Mouse (Mus musculus) lung, postnatal 25 days (tissue): ENCODE measurements around the gene Arhgap31.
A peak's percentile ranks its signal among the peaks of the same experiment; 100 is the strongest.
"Not testable (repeated sequence)": the region's sequence is repeated elsewhere in the genome, so short reads cannot be mapped to it uniquely, and the experiment has no call there.

Experiments used
- DNase-seq: peaks from one replicate; pipeline ENCODE4 v3.0.0; 2022; ENCODE audit warnings: low spot score

Gene Arhgap31

GRCm38 (mm10) chr16:38728576-38729132, 15.6 kb upstream of the Arhgap31 start:
- no peak for DNase-seq

- peak; percentile 61 for DNase-seq
These were observed 11.9 kb upstream of the Arhgap31 start for GRCm38 (mm10) chr16:38724974-38725373.

- DNase-seq = no peak
These were observed 11.2 kb upstream of the Arhgap31 start for GRCm38 (mm10) chr16:38724256-38724655.

GRCm38 (mm10) chr16:38721377-38721776, 8.3 kb upstream of the Arhgap31 start:
- DNase-seq = no peak

GRCm38 (mm10) chr16:38714259-38714526, 1.1 kb upstream of the Arhgap31 start:
- not testable (repeated sequence) for DNase-seq

GRCm38 (mm10) chr16:38713404-38714258, 557 bp upstream of the Arhgap31 start:
- no peak for DNase-seq

- DNase-seq = no peak
These were observed 969 bp downstream of the Arhgap31 start for GRCm38 (mm10) chr16:38712105-38712504.

GRCm38 (mm10) chr16:38711245-38711644, 1.8 kb downstream of the Arhgap31 start:
- no peak for DNase-seq

GRCm38 (mm10) chr16:38708962-38709520, 4.0 kb downstream of the Arhgap31 start:
- DNase-seq = no peak

- peak; percentile 89 for DNase-seq
These were observed 6.3 kb downstream of the Arhgap31 start for GRCm38 (mm10) chr16:38706782-38707181.

- DNase-seq = peak; percentile 84
These were observed 7.4 kb downstream of the Arhgap31 start for GRCm38 (mm10) chr16:38705531-38706281.

GRCm38 (mm10) chr16:38703501-38703900, 9.6 kb downstream of the Arhgap31 start:
- no peak for DNase-seq

GRCm38 (mm10) chr16:38702316-38702715, 10.8 kb downstream of the Arhgap31 start:
- DNase-seq = no peak

GRCm38 (mm10) chr16:38701492-38702185, 11.4 kb downstream of the Arhgap31 start:
- DNase-seq = no peak

- no peak for DNase-seq
These were observed 12.5 kb downstream of the Arhgap31 start for GRCm38 (mm10) chr16:38700392-38701162.

GRCm38 (mm10) chr16:38697611-38698010, 15.5 kb downstream of the Arhgap31 start:
- DNase-seq = no peak

- no peak for DNase-seq
These were observed 17.5 kb downstream of the Arhgap31 start for GRCm38 (mm10) chr16:38695557-38695956.

- no peak for DNase-seq
These were observed 18.1 kb downstream of the Arhgap31 start for GRCm38 (mm10) chr16:38694906-38695540.

- DNase-seq = no peak
These were observed 22.6 kb downstream of the Arhgap31 start for GRCm38 (mm10) chr16:38690501-38690900.

GRCm38 (mm10) chr16:38689786-38690185, 23.3 kb downstream of the Arhgap31 start:
- no peak for DNase-seq
